Mouse (Mus musculus): ENCODE measurements around the gene Arhgap21. TPM values are rescaled to one million over a fixed set of nuclear protein-coding genes. Genes with fewer than 3 reads are reported as not detected.

Gene Arhgap21
- polyA plus RNA-seq, 1 experiment from 2014 or later = 4.5 TPM

- no peaks in the 10 kb centered on the region for H3K27me3 ChIP-seq (ENCODE audit: insufficient read depth, low read length)
- ATAC-seq (no peak), DNase-seq (no peak)
- no peaks in the 10 kb centered on the region for H3K9me3 ChIP-seq (ENCODE audit: low read length)
- TF ChIP-seq CTCF (IDR thresholded peaks at IDR 0.05; ENCODE audit: low read depth) = no peak
- 70% methylated on average over 3 of the region's 3 CpGs for WGBS (ENCODE audit: insufficient replicate concordance)
- no peaks in the 10 kb centered on the region for H3K36me3 ChIP-seq (replicated peaks; ENCODE audit: insufficient read depth, low read length)
- H3K9ac ChIP-seq (replicated peaks) = no peak overlapping the region
- H3K4me3 ChIP-seq (ENCODE audit: low read depth, low read length) = no peak overlapping the region
- H3K27ac ChIP-seq (ENCODE audit: low read depth) = no peak overlapping the region
- H3K4me2 ChIP-seq (ENCODE audit: low read depth, low read length) = no peak overlapping the region
- no peaks in the 10 kb centered on the region for H3K4me1 ChIP-seq (ENCODE audit: insufficient read depth)
These were observed 136.9 kb downstream of the Arhgap21 start for GRCm38 (mm10) chr2:20831608-20832406.

- DNase-seq = no peak
- Histone ChIP-seq H3K4me1 (ENCODE audit: insufficient read depth) (no peaks in the 10 kb centered on the region), H3K4me2 (ENCODE audit: low read depth, low read length) (no peak overlapping the region), H3K9me3 (ENCODE audit: low read length) (no peaks in the 10 kb centered on the region), H3K9ac (replicated peaks) (no peak overlapping the region), H3K36me3 (replicated peaks; ENCODE audit: insufficient read depth, low read length) (no peaks in the 10 kb centered on the region), H3K27ac (ENCODE audit: low read depth) (no peak overlapping the region), H3K27me3 (ENCODE audit: insufficient read depth, low read length) (no peaks in the 10 kb centered on the region), H3K4me3 (ENCODE audit: low read depth, low read length) (no peak overlapping the region)
- TF ChIP-seq CTCF (IDR thresholded peaks at IDR 0.05; ENCODE audit: low read depth) = no peak
- TF ChIP-seq EP300 (IDR thresholded peaks at IDR 0.05; ENCODE audit: low read depth) = no peak
- no peak for ATAC-seq
- 74% methylated on average over 3 of the region's 3 CpGs for WGBS (ENCODE audit: insufficient replicate concordance)
These were observed 137.8 kb downstream of the Arhgap21 start for GRCm38 (mm10) chr2:20830882-20831281.

- DNase-seq = no peak
- no peak for TF ChIP-seq CTCF (IDR thresholded peaks at IDR 0.05; ENCODE audit: low read depth)
- TF ChIP-seq EP300 (IDR thresholded peaks at IDR 0.05; ENCODE audit: low read depth) = no peak
- no peak for ATAC-seq
- no peak overlapping the region for H3K27ac ChIP-seq (ENCODE audit: low read depth)
- no peaks in the 10 kb centered on the region for H3K27me3 ChIP-seq (ENCODE audit: insufficient read depth, low read length)
- no peaks in the 10 kb centered on the region for H3K36me3 ChIP-seq (replicated peaks; ENCODE audit: insufficient read depth, low read length)
- H3K4me1 ChIP-seq (ENCODE audit: insufficient read depth) = no peaks in the 10 kb centered on the region
- no peak overlapping the region for H3K4me2 ChIP-seq (ENCODE audit: low read depth, low read length)
- H3K4me3 ChIP-seq (ENCODE audit: low read depth, low read length) = no peak overlapping the region
- H3K9me3 ChIP-seq (ENCODE audit: low read length) = no peaks in the 10 kb centered on the region
- H3K9ac ChIP-seq (replicated peaks) = no peak overlapping the region
These were observed 142.4 kb downstream of the Arhgap21 start for GRCm38 (mm10) chr2:20826258-20826657.

- TF ChIP-seq CTCF (IDR thresholded peaks at IDR 0.05; ENCODE audit: low read depth) (no peak), EP300 (IDR thresholded peaks at IDR 0.05; ENCODE audit: low read depth) (no peak)
- Histone ChIP-seq H3K4me1 (ENCODE audit: insufficient read depth) (no peaks in the 10 kb centered on the region), H3K36me3 (replicated peaks; ENCODE audit: insufficient read depth, low read length) (no peaks in the 10 kb centered on the region), H3K27me3 (ENCODE audit: insufficient read depth, low read length) (no peaks in the 10 kb centered on the region), H3K4me3 (ENCODE audit: low read depth, low read length) (no peak overlapping the region), H3K27ac (ENCODE audit: low read depth) (no peak overlapping the region), H3K9me3 (ENCODE audit: low read length) (no peaks in the 10 kb centered on the region), H3K4me2 (ENCODE audit: low read depth, low read length) (no peak overlapping the region), H3K9ac (replicated peaks) (no peak overlapping the region)
- no peak for DNase-seq
- 74% methylated on average over 7 of the region's 7 CpGs for WGBS (ENCODE audit: insufficient replicate concordance)
- ATAC-seq = no peak
These were observed 150.5 kb downstream of the Arhgap21 start for GRCm38 (mm10) chr2:20818226-20818625.

DNA sequence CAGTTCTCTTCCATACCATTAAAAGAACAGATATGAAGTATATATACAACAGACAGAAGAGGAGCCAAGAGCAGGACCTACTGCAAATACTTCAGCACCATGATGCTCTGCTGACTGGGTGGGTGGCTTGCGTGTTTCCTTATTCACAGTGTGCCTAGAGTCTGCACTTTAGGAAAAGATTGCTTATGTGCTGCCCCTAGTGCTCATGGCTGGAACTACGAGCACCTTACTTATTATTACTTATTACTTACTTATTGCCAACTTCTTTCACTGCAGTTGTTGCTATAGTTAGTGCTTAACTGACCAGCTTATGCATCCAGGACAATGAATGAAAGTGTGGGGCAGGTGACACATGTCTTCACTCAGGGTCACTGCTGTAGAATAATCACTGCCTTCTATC lies 154.7 kb downstream of the Arhgap21 start:
- Histone ChIP-seq H3K27ac (ENCODE audit: low read depth) (no peak overlapping the region), H3K9me3 (ENCODE audit: low read length) (no peaks in the 10 kb centered on the region), H3K4me1 (ENCODE audit: insufficient read depth) (no peaks in the 10 kb centered on the region), H3K9ac (replicated peaks) (no peak overlapping the region), H3K27me3 (ENCODE audit: insufficient read depth, low read length) (no peaks in the 10 kb centered on the region), H3K4me3 (ENCODE audit: low read depth, low read length) (no peak overlapping the region), H3K36me3 (replicated peaks; ENCODE audit: insufficient read depth, low read length) (no peaks in the 10 kb centered on the region), H3K4me2 (ENCODE audit: low read depth, low read length) (no peak overlapping the region)
- WGBS (ENCODE audit: insufficient replicate concordance) = 75% methylated on average over 2 of the region's 2 CpGs
- DNase-seq = no peak
- no peak for ATAC-seq
- TF ChIP-seq CTCF (IDR thresholded peaks at IDR 0.05; ENCODE audit: low read depth) (peak; percentile 43; the same call in 1 of the 2 replicates), EP300 (IDR thresholded peaks at IDR 0.05; ENCODE audit: low read depth) (no peak)

DNA sequence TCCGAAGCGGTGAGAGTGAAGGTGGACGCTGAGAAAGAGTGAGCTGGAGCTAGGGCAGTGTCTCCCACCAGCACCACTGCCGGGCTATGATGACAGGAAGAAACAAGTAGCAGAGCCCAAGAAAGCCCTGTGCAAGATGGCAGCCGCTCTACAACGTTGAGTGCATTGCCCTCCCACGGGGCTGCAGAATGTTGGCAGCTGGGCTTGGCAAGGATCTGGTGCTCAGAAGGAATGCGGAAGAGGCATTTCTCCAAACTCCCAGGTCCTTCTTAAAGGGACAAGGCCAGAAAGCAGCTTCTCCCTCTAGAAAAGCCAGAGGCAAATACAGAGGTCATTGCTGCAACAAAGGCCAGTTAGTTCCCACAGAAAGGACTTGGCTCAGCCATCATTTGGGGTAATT lies 157.2 kb downstream of the Arhgap21 start:
- Histone ChIP-seq H3K9me3 (ENCODE audit: low read length) (no peaks in the 10 kb centered on the region), H3K4me1 (ENCODE audit: insufficient read depth) (no peaks in the 10 kb centered on the region), H3K4me2 (ENCODE audit: low read depth, low read length) (no peak overlapping the region), H3K27ac (ENCODE audit: low read depth) (no peak overlapping the region), H3K9ac (replicated peaks) (no peak overlapping the region), H3K4me3 (ENCODE audit: low read depth, low read length) (no peak overlapping the region), H3K27me3 (ENCODE audit: insufficient read depth, low read length) (no peaks in the 10 kb centered on the region), H3K36me3 (replicated peaks; ENCODE audit: insufficient read depth, low read length) (peaks cover 2% of the 10 kb centered on the region)
- ATAC-seq (no peak), DNase-seq (no peak)
- TF ChIP-seq CTCF (IDR thresholded peaks at IDR 0.05; ENCODE audit: low read depth) (no peak), EP300 (IDR thresholded peaks at IDR 0.05; ENCODE audit: low read depth) (no peak)
- 74% methylated on average over 8 of the region's 8 CpGs for WGBS (ENCODE audit: insufficient replicate concordance)

Data from liver, postnatal 0 days (tissue).